Mouse (Mus musculus): Measurements from ENCODE around the gene Gimap9.

DNA sequence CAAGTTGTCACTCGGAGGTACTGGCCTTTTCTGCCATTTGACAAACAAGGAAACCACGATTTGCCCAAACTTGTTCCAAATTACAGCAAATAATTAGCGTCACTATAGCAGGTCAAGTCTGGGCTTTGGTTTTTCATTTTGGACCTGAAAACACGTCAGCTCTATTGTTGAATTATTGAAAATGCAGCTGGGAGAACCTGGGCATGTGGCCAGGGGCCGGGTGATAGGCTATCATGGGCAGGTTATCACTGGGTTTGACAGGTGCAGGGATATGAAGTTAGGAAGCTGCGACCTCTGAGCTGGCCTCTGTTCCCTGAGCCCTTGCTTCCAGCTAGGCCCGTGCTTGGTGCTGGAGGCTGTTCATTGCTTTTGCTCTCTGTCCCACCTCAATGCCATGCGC is 45.1 kb upstream of the Gimap9 start:
- no peak for TF ChIP-seq EP300 (IDR thresholded peaks at IDR 0.05)
- TF ChIP-seq CTCF (IDR thresholded peaks at IDR 0.05), result no peak

All from lung, postnatal 0 days (tissue).